Mouse (Mus musculus): Measurements from ENCODE around the gene Asf1b. TPM values are rescaled to one million over a fixed set of nuclear protein-coding genes. Genes with fewer than 3 reads are reported as not detected.

Asf1b gene
- polyA plus RNA-seq (2017; shearing (Covaris generic)) = 18.7 TPM

GRCm38 (mm10) chr8:83955106-83955957 is at the start of gene Asf1b, which contains the start of gene Gm10644:
Asf1b (plus strand) TSS chr8:83955507.
Gm10644 (minus strand) TSS chr8:83955205.

GRCm38 (mm10) chr8:83972150-83973120 is 17.1 kb downstream of the Asf1b start, which contains the start of gene Prkaca:
Prkaca (plus strand) TSS chr8:83972993.

GRCm38 (mm10) chr8:83997511-83998141 is 42.3 kb downstream of the Asf1b start, which contains the start of gene Samd1:
Samd1 (plus strand) TSS chr8:83997672.

DNA sequence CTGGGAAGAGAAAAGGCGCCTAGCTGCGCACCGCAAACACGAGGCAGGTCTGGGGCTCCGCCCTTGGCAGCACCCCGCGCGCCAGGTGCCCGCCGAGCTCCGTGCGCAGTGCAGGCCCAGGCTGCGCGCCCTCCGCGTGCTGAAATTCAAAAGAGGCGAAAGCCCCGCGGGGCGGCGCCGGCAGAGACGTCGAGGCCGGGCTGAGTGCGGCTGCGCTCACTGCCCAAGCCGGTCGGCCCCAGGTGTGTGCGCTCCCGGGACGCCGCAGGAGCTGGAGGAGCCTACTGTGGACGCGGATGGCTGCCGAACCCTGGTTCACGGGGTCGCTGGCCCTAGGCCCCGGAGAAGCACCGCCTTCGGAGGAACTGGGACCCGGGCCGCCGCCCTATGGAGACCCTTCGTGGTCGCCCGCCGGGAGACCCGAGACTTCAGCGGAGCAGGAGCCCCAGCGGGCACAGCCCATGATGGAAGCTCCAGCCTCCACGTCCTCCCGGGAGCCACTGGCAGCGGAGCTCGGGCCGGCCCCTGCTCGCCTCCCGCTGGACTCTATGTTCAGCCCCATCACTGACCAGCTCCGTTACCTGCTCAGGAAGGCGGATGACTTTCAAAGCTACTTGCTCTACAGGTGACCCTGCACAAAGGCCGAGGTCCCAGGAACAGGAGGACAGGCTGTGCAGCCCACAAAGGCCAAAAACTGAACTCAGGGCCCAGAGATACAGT is 46.1 kb downstream of the Asf1b start, which contains the start of gene 1700067K01Rik:
Gene 1700067K01Rik (plus strand): TSS at position 222 of the 720 bp plus-strand sequence.

GRCm38 (mm10) chr8:84011705-84012498 is 56.6 kb downstream of the Asf1b start, which contains the start of gene 2210011C24Rik:
2210011C24Rik (minus strand) TSS chr8:84012171.

Other genes starting within 250 kb of the Asf1b start
- gene Ddx39, start 240.3 kb upstream of the Asf1b start, polyA plus RNA-seq (2017; shearing (Covaris generic)) = 223 TPM
- gene Adgre5, start 214.2 kb upstream of the Asf1b start, polyA plus RNA-seq (2017; shearing (Covaris generic)) = 601 TPM
- gene Adgrl1, start 55.4 kb upstream of the Asf1b start, polyA plus RNA-seq (2017; shearing (Covaris generic)) = 4.2 TPM
- 0.37 TPM for gene Gm10644, start 302 bp upstream of the Asf1b start, polyA plus RNA-seq (2017; shearing (Covaris generic))
- gene Prkaca, start 17.5 kb downstream of the Asf1b start, polyA plus RNA-seq (2017; shearing (Covaris generic)) = 2.1 TPM
- gene Samd1, start 42.2 kb downstream of the Asf1b start, polyA plus RNA-seq (2017; shearing (Covaris generic)) = 2.9 TPM
- 0.82 TPM for gene 1700067K01Rik, start 46.0 kb downstream of the Asf1b start, polyA plus RNA-seq (2017; shearing (Covaris generic))
- 0.38 TPM for gene 2210011C24Rik, start 56.7 kb downstream of the Asf1b start, polyA plus RNA-seq (2017; shearing (Covaris generic))
- 4.0 TPM for gene Palm3, start 66.0 kb downstream of the Asf1b start, polyA plus RNA-seq (2017; shearing (Covaris generic))
- 415 TPM for gene Il27ra, start 87.1 kb downstream of the Asf1b start, polyA plus RNA-seq (2017; shearing (Covaris generic))
- gene Rln3, start 89.5 kb downstream of the Asf1b start, polyA plus RNA-seq (2017; shearing (Covaris generic)) = 132 TPM
- gene Gm10643, start 109.6 kb downstream of the Asf1b start, polyA plus RNA-seq (2017; shearing (Covaris generic)) = 0.98 TPM
- 28.6 TPM for gene Rfx1, start 111.3 kb downstream of the Asf1b start, polyA plus RNA-seq (2017; shearing (Covaris generic))
- 30.2 TPM for gene Dcaf15, start 149.3 kb downstream of the Asf1b start, polyA plus RNA-seq (2017; shearing (Covaris generic))
- gene Podnl1, start 170.5 kb downstream of the Asf1b start, polyA plus RNA-seq (2017; shearing (Covaris generic)) = 9.3 TPM
- 59.6 TPM for gene Cc2d1a, start 192.4 kb downstream of the Asf1b start, polyA plus RNA-seq (2017; shearing (Covaris generic))
- 3.3 TPM for gene 4930432K21Rik, start 192.5 kb downstream of the Asf1b start, polyA plus RNA-seq (2017; shearing (Covaris generic))
- not detected for gene Nanos3, start 229.7 kb downstream of the Asf1b start, polyA plus RNA-seq (2017; shearing (Covaris generic))